Mouse (Mus musculus) bone marrow, adult 2 months (tissue): ENCODE results near the gene Gfra1. TPM values are rescaled to one million over a fixed set of nuclear protein-coding genes. Genes with fewer than 3 reads are reported as not detected.

Experiments
- H3K27ac ChIP-seq: fragments of 200-500 bp; 2 replicates; pipeline ENCODE4 v1.5.1; 2012; ENCODE audit warnings: low read depth, mild to moderate bottlenecking, control low read depth, inconsistent platforms, low read length; ENCODE audit not compliant: control insufficient read depth, poor library complexity, insufficient read depth
- H3K4me1 ChIP-seq: fragments of 200-500 bp; 2 replicates; pipeline ENCODE4 v1.6.1; 2011; ENCODE audit warnings: low read length; ENCODE audit not compliant: control insufficient read depth, insufficient read depth
- H3K4me3 ChIP-seq: fragments of 200-500 bp; replicated peaks from 2 replicates; pipeline ENCODE3; 2011; ENCODE audit warnings: mild to moderate bottlenecking, low read depth, low read length, control low read depth; ENCODE audit not compliant: control insufficient read depth
- CTCF ChIP-seq: fragments of 200-500 bp; IDR thresholded peaks from 2 replicates; pipeline ENCODE4 v1.5.1; 2011; ENCODE audit warnings: low read length, control low read depth; ENCODE audit not compliant: control insufficient read depth, insufficient read depth
- POLR2A ChIP-seq: fragments of 200-500 bp; IDR thresholded peaks from 2 replicates; pipeline ENCODE4 v1.6.1; 2011; ENCODE audit warnings: low read depth, mild to moderate bottlenecking, control low read depth, low read length, borderline replicate concordance; ENCODE audit not compliant: control insufficient read depth
- WGBS: fragments of 180-500 bp; shearing (Covaris S2); methylation state at CpG from one replicate; pipeline ENCODE4 v1.1.7; 2018; 5-methylcytosine and 5-hydroxymethylcytosine counted together
- polyA plus RNA-seq: library from polyadenylated mRNA; stranded (reverse); fragments of >200 nt; gene quantifications from 2 replicates; pipeline ENCODE4 v1.2.4, GENCODE M21; 2011; ENCODE audit warnings: low replicate concordance; ENCODE audit not compliant: missing spikeins, insufficient read depth, insufficient read length

Gene Gfra1
- polyA plus RNA-seq, 1 experiment, result 2.4 TPM

- H3K4me3 ChIP-seq, result no peak overlapping the region
- H3K27ac ChIP-seq, result no peak overlapping the region
- WGBS, result 14% methylated on average over 3 of the region's 3 CpGs
- no peaks in the 10 kb centered on the region; the same call in 1 of the 2 replicates for H3K4me1 ChIP-seq
- no peak for TF ChIP-seq CTCF
- no peak for TF ChIP-seq POLR2A
Observed at GRCm38 (mm10) chr19:58436874-58437273, 18.8 kb downstream of the Gfra1 start.

- 47% methylated on average over 5 of the region's 5 CpGs for WGBS
- TF ChIP-seq POLR2A (no peak), CTCF (no peak)
- no peaks in the 10 kb centered on the region for H3K4me1 ChIP-seq
- no peak overlapping the region for H3K4me3 ChIP-seq
- no peak overlapping the region for H3K27ac ChIP-seq
Observed at GRCm38 (mm10) chr19:58435877-58436276, 19.8 kb downstream of the Gfra1 start.

- H3K27ac ChIP-seq, result no peak overlapping the region
- TF ChIP-seq POLR2A (no peak), CTCF (no peak)
- no peaks in the 10 kb centered on the region for H3K4me1 ChIP-seq
- H3K4me3 ChIP-seq, result no peak overlapping the region
- WGBS, result 81% methylated on average over 5 of the region's 5 CpGs
Observed at GRCm38 (mm10) chr19:58432840-58433239, 22.9 kb downstream of the Gfra1 start.

- no peaks in the 10 kb centered on the region; the same call in 1 of the 2 replicates for H3K4me1 ChIP-seq
- WGBS, result 76% methylated on average over 4 of the region's 4 CpGs
- TF ChIP-seq CTCF (no peak), POLR2A (no peak)
- H3K4me3 ChIP-seq, result no peak overlapping the region
- no peak overlapping the region for H3K27ac ChIP-seq
Observed at GRCm38 (mm10) chr19:58428546-58428945, 27.2 kb downstream of the Gfra1 start.

- H3K4me3 ChIP-seq, result no peak overlapping the region
- WGBS, result 96% methylated on average over 2 of the region's 2 CpGs
- peaks cover 2% of the 10 kb centered on the region; the same call in 1 of the 2 replicates for H3K4me1 ChIP-seq
- no peak for TF ChIP-seq POLR2A
- no peak for TF ChIP-seq CTCF
- no peak overlapping the region for H3K27ac ChIP-seq
Observed at GRCm38 (mm10) chr19:58427348-58427747, 28.4 kb downstream of the Gfra1 start.

- no peak overlapping the region for H3K4me3 ChIP-seq
- WGBS, result 63% methylated on average over 2 of the region's 2 CpGs
- H3K4me1 ChIP-seq, result peaks cover 2% of the 10 kb centered on the region; the same call in 1 of the 2 replicates
- no peak overlapping the region for H3K27ac ChIP-seq
- TF ChIP-seq CTCF (no peak), POLR2A (no peak)
Observed at GRCm38 (mm10) chr19:58424928-58425327, 30.8 kb downstream of the Gfra1 start.

- WGBS, result 82% methylated on average over 3 of the region's 3 CpGs
- Histone ChIP-seq H3K27ac (no peak overlapping the region), H3K4me3 (no peak overlapping the region), H3K4me1 (peaks cover 2% of the 10 kb centered on the region; the same call in 1 of the 2 replicates)
- TF ChIP-seq CTCF (no peak), POLR2A (no peak)
Observed at GRCm38 (mm10) chr19:58424179-58424578, 31.5 kb downstream of the Gfra1 start.

GRCm38 (mm10) chr19:58422916-58423493 lies 32.7 kb downstream of the Gfra1 start:
- H3K4me1 ChIP-seq, result peaks cover 2% of the 10 kb centered on the region; the same call in 1 of the 2 replicates
- 66% methylated on average over 4 of the region's 4 CpGs for WGBS
- H3K27ac ChIP-seq, result no peak overlapping the region
- no peak for TF ChIP-seq CTCF
- TF ChIP-seq POLR2A, result no peak
- no peak overlapping the region for H3K4me3 ChIP-seq
